Mouse (Mus musculus) MEL (cell line): Measurements from ENCODE around the gene Oprl1. TPM values are rescaled to one million over a fixed set of nuclear protein-coding genes. Genes with fewer than 3 reads are reported as not detected.
A peak's percentile ranks its signal among the peaks of the same experiment; 100 is the strongest.

Experiments
- DNase-seq: peaks from one replicate; pipeline ENCODE4 v3.0.0; 2011; ENCODE audit warnings: low read depth, low spot score
- H3K27ac ChIP-seq: 2 replicates; pipeline ENCODE4 v1.5.1; 2012; ENCODE audit warnings: low read depth, mild to moderate bottlenecking, control low read depth, low read length, moderate library complexity; ENCODE audit not compliant: control insufficient read depth
- H3K27me3 ChIP-seq, 2 experiments: fragments of 150-350 bp in 1 of 2; sonication (generic) in 1 of 2; 2 replicates each; pipeline ENCODE4 v1.6.1; 2012; ENCODE audit warnings: low read length in 2 of 2, mild to moderate bottlenecking in 2 of 2, improper control_type of control experiment in 1 of 2, moderate library complexity in 1 of 2; ENCODE audit not compliant: insufficient read depth in 2 of 2, control insufficient read depth in 1 of 2
- H3K36me3 ChIP-seq, 2 experiments: 2 replicates each; pipeline ENCODE4 v1.6.1; 2012 to 2014; ENCODE audit warnings: low read length in 2 of 2, improper control_type of control experiment in 1 of 2, inconsistent platforms in 1 of 2, mild to moderate bottlenecking in 1 of 2; ENCODE audit not compliant: insufficient read depth in 2 of 2, control insufficient read depth in 1 of 2
- H3K4me1 ChIP-seq, 2 experiments: fragments of 150-350 bp in 1 of 2; sonication (generic) in 1 of 2; 2 replicates each; pipeline ENCODE4 v1.6.1; 2012; ENCODE audit warnings: low read length in 2 of 2, improper control_type of control experiment in 1 of 2, mild to moderate bottlenecking in 1 of 2; ENCODE audit not compliant: insufficient read depth in 2 of 2, control insufficient read depth in 1 of 2
- H3K4me3 ChIP-seq, 2 experiments: fragments of 150-350 bp in 1 of 2; sonication (generic) in 1 of 2; 2 replicates each; pipeline ENCODE4 v1.5.1; 2012; ENCODE audit warnings: low read depth in 2 of 2, low read length in 2 of 2, mild to moderate bottlenecking in 2 of 2, moderate library complexity in 2 of 2, control low read depth in 1 of 2, improper control_type of control experiment in 1 of 2; ENCODE audit not compliant: control insufficient read depth in 1 of 2, insufficient read depth in 1 of 2
- H3K79me2 ChIP-seq: 2 replicates; pipeline ENCODE4 v1.6.1; 2012; ENCODE audit warnings: mild to moderate bottlenecking, low read length, moderate library complexity; ENCODE audit not compliant: control insufficient read depth, poor library complexity, insufficient read depth
- H3K9ac ChIP-seq: 2 replicates; pipeline ENCODE4 v1.6.1; 2012; ENCODE audit warnings: low read depth, mild to moderate bottlenecking, control low read depth, low read length, moderate library complexity; ENCODE audit not compliant: control insufficient read depth, poor library complexity, severe bottlenecking
- H3K9me3 ChIP-seq: fragments of 150-350 bp; sonication (generic); replicated peaks from 2 replicates; pipeline ENCODE4 v1.6.1; 2012; ENCODE audit warnings: mild to moderate bottlenecking, low read length, improper control_type of control experiment, moderate library complexity; ENCODE audit not compliant: insufficient read depth
- BHLHE40 ChIP-seq: IDR thresholded peaks from 2 replicates; pipeline ENCODE4 v1.6.1; 2012; ENCODE audit warnings: low read depth, mild to moderate bottlenecking, inconsistent platforms, low read length, improper control_type of control experiment, borderline replicate concordance
- CHD1 ChIP-seq: IDR thresholded peaks from 2 replicates; pipeline ENCODE4 v1.6.1; 2012; ENCODE audit warnings: low read depth, mild to moderate bottlenecking, inconsistent platforms, low read length, improper control_type of control experiment
- CHD2 ChIP-seq: IDR thresholded peaks from 2 replicates; pipeline ENCODE4 v1.6.1; 2011; ENCODE audit warnings: low read length, improper control_type of control experiment
- CTCF ChIP-seq, 3 experiments: IDR thresholded peaks in 2 of 3; conservative IDR thresholded peaks in 1 of 3; 2 replicates each; pipeline ENCODE4 v1.5.1; 2011 to 2012; ENCODE audit warnings: low read length in 3 of 3, low read depth in 2 of 3, mild to moderate bottlenecking in 2 of 3, improper control_type of control experiment in 1 of 3, inconsistent platforms in 1 of 3, mixed read lengths in 1 of 3, moderate library complexity in 1 of 3; ENCODE audit not compliant: control insufficient read depth in 1 of 3, insufficient read depth in 1 of 3, poor library complexity in 1 of 3, severe bottlenecking in 1 of 3
- E2F4 ChIP-seq: IDR thresholded peaks from 2 replicates; pipeline ENCODE4 v1.6.1; 2011; ENCODE audit warnings: low read depth, low read length, improper control_type of control experiment, borderline replicate concordance
- ELF1 ChIP-seq: IDR thresholded peaks from 2 replicates; pipeline ENCODE4 v1.6.1; 2014; ENCODE audit warnings: low read depth, mild to moderate bottlenecking, inconsistent platforms, low read length, improper control_type of control experiment, moderate library complexity
- EP300 ChIP-seq, 2 experiments: IDR thresholded peaks; 2 replicates each; pipeline ENCODE4 v1.6.1; 2011; ENCODE audit warnings: improper control_type of control experiment in 2 of 2, low read length in 2 of 2, low read depth in 1 of 2, mild to moderate bottlenecking in 1 of 2
- GABPA ChIP-seq: IDR thresholded peaks from 2 replicates; pipeline ENCODE4 v1.6.1; 2012; ENCODE audit warnings: low read depth, mild to moderate bottlenecking, inconsistent platforms, low read length, improper control_type of control experiment, moderate library complexity
- GATA1 ChIP-seq: IDR thresholded peaks from 2 replicates; pipeline ENCODE4 v1.6.1; 2011; ENCODE audit warnings: low read depth, low read length, improper control_type of control experiment
- HCFC1 ChIP-seq: IDR thresholded peaks from 2 replicates; pipeline ENCODE4 v1.6.1; 2012; ENCODE audit warnings: low read depth, mild to moderate bottlenecking, inconsistent platforms, low read length, improper control_type of control experiment, moderate library complexity
- JUND ChIP-seq: IDR thresholded peaks from 2 replicates; pipeline ENCODE4 v1.6.1; 2011; ENCODE audit warnings: low read depth, mild to moderate bottlenecking, improper control_type of control experiment, low read length
- KAT2A ChIP-seq: conservative IDR thresholded peaks from 2 replicates; pipeline ENCODE4 v1.6.1; 2012; ENCODE audit warnings: low read depth, low read length, improper control_type of control experiment, inconsistent platforms
- MAFK ChIP-seq: IDR thresholded peaks from 2 replicates; pipeline ENCODE4 v1.6.1; 2011; ENCODE audit warnings: low read depth, mild to moderate bottlenecking, low read length, improper control_type of control experiment, borderline replicate concordance
- MAX ChIP-seq: IDR thresholded peaks from 2 replicates; pipeline ENCODE4 v1.6.1; 2011; ENCODE audit warnings: low read length, improper control_type of control experiment
- MAZ ChIP-seq: IDR thresholded peaks from 2 replicates; pipeline ENCODE4 v1.6.1; 2012; ENCODE audit warnings: low read depth, mild to moderate bottlenecking, inconsistent platforms, low read length, improper control_type of control experiment
- MEF2A ChIP-seq: IDR thresholded peaks from 2 replicates; pipeline ENCODE4 v1.6.1; 2014; ENCODE audit warnings: low read depth, mild to moderate bottlenecking, inconsistent platforms, low read length, improper control_type of control experiment; ENCODE audit not compliant: poor library complexity, insufficient replicate concordance, severe bottlenecking; ENCODE audit errors: extremely low read depth
- MYB ChIP-seq: IDR thresholded peaks from 2 replicates; pipeline ENCODE4 v1.6.1; 2011; ENCODE audit warnings: mild to moderate bottlenecking, low read depth, low read length, improper control_type of control experiment
- NELFE ChIP-seq: IDR thresholded peaks from 2 replicates; pipeline ENCODE4 v1.6.1; 2011; ENCODE audit warnings: low read depth, low read length, improper control_type of control experiment
- NRF1 ChIP-seq: IDR thresholded peaks from 2 replicates; pipeline ENCODE4 v1.6.1; 2014; ENCODE audit warnings: low read depth, mild to moderate bottlenecking, inconsistent platforms, low read length, improper control_type of control experiment, moderate library complexity; ENCODE audit not compliant: poor library complexity, insufficient read depth, severe bottlenecking
- POLR2A ChIP-seq, 2 experiments: IDR thresholded peaks; 2 replicates each; pipeline ENCODE4 v1.6.1; 2011 to 2012; ENCODE audit warnings: low read length in 2 of 2, mild to moderate bottlenecking in 2 of 2, control low read depth in 1 of 2, improper control_type of control experiment in 1 of 2, low read depth in 1 of 2, moderate library complexity in 1 of 2; ENCODE audit not compliant: control insufficient read depth in 1 of 2, insufficient read depth in 1 of 2, poor library complexity in 1 of 2
- POLR2AphosphoS2 ChIP-seq: IDR thresholded peaks from 2 replicates; pipeline ENCODE4 v1.6.1; 2011; ENCODE audit warnings: low read length, improper control_type of control experiment
- POLR2AphosphoS5 ChIP-seq: IDR thresholded peaks from 2 replicates; pipeline ENCODE4 v1.6.1; 2012; ENCODE audit warnings: low read depth, borderline replicate concordance, mild to moderate bottlenecking, inconsistent platforms, low read length, moderate library complexity, mixed read lengths
- RAD21 ChIP-seq: IDR thresholded peaks from 2 replicates; pipeline ENCODE4 v1.6.1; 2011; ENCODE audit warnings: mild to moderate bottlenecking, low read depth, low read length, improper control_type of control experiment
- RCOR1 ChIP-seq: IDR thresholded peaks from 2 replicates; pipeline ENCODE4 v1.6.1; 2012; ENCODE audit warnings: low read depth, mild to moderate bottlenecking, inconsistent platforms, low read length, improper control_type of control experiment
- SIN3A ChIP-seq: IDR thresholded peaks from 2 replicates; pipeline ENCODE4 v1.6.1; 2012; ENCODE audit warnings: low read length, improper control_type of control experiment, inconsistent platforms
- SMC3 ChIP-seq: IDR thresholded peaks from 2 replicates; pipeline ENCODE4 v1.6.1; 2011; ENCODE audit warnings: low read depth, low read length, improper control_type of control experiment
- TAL1 ChIP-seq: IDR thresholded peaks from 2 replicates; pipeline ENCODE4 v1.6.1; 2012; ENCODE audit warnings: mild to moderate bottlenecking, inconsistent platforms, low read length, moderate library complexity, mixed read lengths
- UBTF ChIP-seq: IDR thresholded peaks from 2 replicates; pipeline ENCODE4 v1.6.1; 2012; ENCODE audit warnings: low read depth, mild to moderate bottlenecking, inconsistent platforms, low read length, improper control_type of control experiment, moderate library complexity, borderline replicate concordance; ENCODE audit not compliant: insufficient read depth
- USF1 ChIP-seq: IDR thresholded peaks from 2 replicates; pipeline ENCODE4 v1.6.1; 2014; ENCODE audit warnings: low read depth, mild to moderate bottlenecking, inconsistent platforms, low read length, improper control_type of control experiment, moderate library complexity
- USF2 ChIP-seq, 2 experiments: IDR thresholded peaks; 2 replicates each; pipeline ENCODE4 v1.6.1; 2011 to 2012; ENCODE audit warnings: improper control_type of control experiment in 2 of 2, low read length in 2 of 2, borderline replicate concordance in 1 of 2, inconsistent platforms in 1 of 2, low read depth in 1 of 2, mild to moderate bottlenecking in 1 of 2; ENCODE audit not compliant: insufficient read depth in 1 of 2
- ZC3H11A ChIP-seq: IDR thresholded peaks from 2 replicates; pipeline ENCODE4 v1.6.1; 2012; ENCODE audit warnings: low read depth, mild to moderate bottlenecking, inconsistent platforms, low read length, improper control_type of control experiment
- ZKSCAN1 ChIP-seq: IDR thresholded peaks from 2 replicates; pipeline ENCODE4 v1.6.1; 2012; ENCODE audit warnings: low read depth, mild to moderate bottlenecking, inconsistent platforms, low read length, improper control_type of control experiment, moderate library complexity
- ZMIZ1 ChIP-seq: IDR thresholded peaks from 2 replicates; pipeline ENCODE4 v1.6.1; 2012; ENCODE audit warnings: low read depth, mild to moderate bottlenecking, inconsistent platforms, low read length, improper control_type of control experiment, moderate library complexity
- ZNF384 ChIP-seq: IDR thresholded peaks from 2 replicates; pipeline ENCODE4 v1.6.1; 2012; ENCODE audit warnings: low read depth, mild to moderate bottlenecking, inconsistent platforms, low read length, improper control_type of control experiment
- polyA plus RNA-seq, 2 experiments: library from polyadenylated mRNA; stranded (reverse) in 1 of 2; unstranded in 1 of 2; fragments of >175 nt in 1 of 2; fragments of >200 nt in 1 of 2; gene quantifications; 2 replicates each; pipeline versions ENCODE4 v1.2.1 to v1.2.4; 2012; ENCODE audit warnings: low replicate concordance in 2 of 2, low read depth in 1 of 2; ENCODE audit not compliant: insufficient read length in 2 of 2, insufficient read depth in 1 of 2, missing spikeins in 1 of 2
- total RNA-seq: library from RNA; depleted of rRNA; stranded (reverse); fragments of 300-350 nt; gene quantifications from 2 replicates; pipeline ENCODE4 v1.2.3, GENCODE M21; 2012

Oprl1 gene
- total and polyA plus RNA-seq, 3 experiments, result 0.04 to 0.25 TPM; not detected in 1

DNA sequence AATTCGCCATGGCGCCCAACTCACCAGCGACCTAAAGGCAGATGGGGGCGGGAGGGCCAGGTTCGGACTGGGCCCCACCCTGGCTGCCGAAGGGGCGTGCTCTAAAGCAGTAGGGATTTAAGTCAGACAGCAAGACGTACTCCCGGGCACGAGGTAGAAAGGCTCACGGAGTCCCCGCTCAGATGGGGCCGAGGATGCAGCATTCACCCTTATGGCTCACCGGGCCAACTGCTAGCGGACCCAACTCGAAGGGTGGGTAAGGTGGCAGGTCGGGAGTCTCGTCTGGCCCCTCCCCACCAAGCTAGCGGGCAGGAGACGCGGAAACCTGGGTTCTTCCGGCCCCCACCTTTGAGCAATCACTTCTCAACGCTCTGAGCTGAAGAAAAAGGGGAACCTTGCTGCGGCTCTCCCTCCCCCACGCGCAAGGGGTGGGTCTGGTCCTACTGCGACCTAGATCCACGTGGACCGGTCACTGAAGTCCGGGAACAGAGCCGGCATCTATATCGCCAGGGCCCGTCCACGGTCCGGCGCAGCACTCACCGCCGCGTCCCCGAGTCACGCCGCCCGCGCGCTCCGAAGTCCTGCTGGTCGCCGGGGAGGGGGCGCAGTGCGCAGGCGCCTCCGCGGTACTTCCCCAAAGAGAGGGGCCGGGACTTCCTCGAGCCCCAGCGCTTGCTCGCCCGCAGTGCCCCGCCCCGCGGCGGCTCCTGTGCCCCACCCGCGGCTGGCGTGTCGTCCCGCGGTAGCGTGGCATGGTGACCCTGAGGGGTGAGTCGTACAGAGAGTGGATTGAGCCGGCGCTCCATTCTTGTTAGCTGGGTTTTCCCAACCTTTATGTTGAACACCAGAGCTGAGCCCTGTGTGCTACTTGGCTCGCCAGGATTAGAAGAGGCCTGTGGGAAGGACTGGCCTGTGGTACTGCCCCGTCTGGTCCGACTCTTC is 21.2 kb upstream of the Oprl1 start, which contains the start of gene Rgs19:
Gene Rgs19 (minus strand): TSS at position 639 of the 942 bp plus-strand sequence.
- peak; percentile 94 for DNase-seq
- Histone ChIP-seq H3K4me1 (peaks cover 0 to 29% of the 10 kb centered on the region in 2 experiments; a peak in 3 of 4 replicates), H3K4me3 (peak within 1 kb of the TSS; percentile 82 to 90), H3K27me3 (no peaks in the 10 kb centered on the region), H3K9ac (peak within 1 kb of the TSS; percentile 93), H3K36me3 (peaks cover 0 to 23% of the 10 kb centered on the region in 2 experiments; a peak in 2 of 4 replicates), H3K27ac (peak within 1 kb of the TSS; percentile 84), H3K9me3 (no peaks in the 10 kb centered on the region), H3K79me2 (peaks cover 26% of the 10 kb centered on the region)
- TF ChIP-seq CTCF (IDR thresholded peaks at IDR 0.05 in 2 of 3, conservative IDR thresholded peaks at IDR 0.05 in 1 of 3; ENCODE audit: control insufficient read depth in 1 of 3, insufficient read depth in 1 of 3, low read depth in 2 of 3, low read length in 3 of 3, poor library complexity in 1 of 3, severe bottlenecking in 1 of 3), result 0 out of 6 replicates have a peak, but pooled peaks of 1 of the 3 experiments have one; percentile 2
- 0 out of 2 replicates have a peak, but pooled peaks have one; percentile 4 for TF ChIP-seq SMC3
- peak; percentile 53 for TF ChIP-seq HCFC1
- TF ChIP-seq RCOR1, result peak; percentile 42; the same call in 1 of the 2 replicates
- no peak for TF ChIP-seq MEF2A
- TF ChIP-seq ZMIZ1, result peak; percentile 51; the same call in 1 of the 2 replicates
- peak; percentile 99 for TF ChIP-seq MAZ
- no peak for TF ChIP-seq KAT2A
- no peak for TF ChIP-seq CHD2
- TF ChIP-seq USF1, result no peak
- TF ChIP-seq CHD1, result no peak; the same call in 1 of the 2 replicates
- TF ChIP-seq POLR2AphosphoS5, result no peak; the same call in 1 of the 2 replicates
- no peak for TF ChIP-seq ZNF384
- no peak for TF ChIP-seq ZKSCAN1
- peak; percentile 80 to 83; a peak in 3 of 4 replicates for TF ChIP-seq POLR2A (IDR thresholded peaks at IDR 0.05; ENCODE audit: control insufficient read depth in 1 of 2, insufficient read depth in 1 of 2, low read depth in 1 of 2, low read length in 2 of 2, poor library complexity in 1 of 2)
- no peak for TF ChIP-seq UBTF
- peak; percentile 70 for TF ChIP-seq POLR2AphosphoS2
- no peak for TF ChIP-seq MAFK
- TF ChIP-seq SIN3A, result peak; percentile 84
- peak in 1 of 2 experiments; percentile 41; a peak in 3 of 4 replicates for TF ChIP-seq EP300 (IDR thresholded peaks at IDR 0.05; ENCODE audit: low read depth in 1 of 2, low read length in 2 of 2)
- TF ChIP-seq RAD21, result no peak
- TF ChIP-seq MAX, result peak; percentile 71
- TF ChIP-seq GATA1, result no peak
- TF ChIP-seq ZC3H11A, result no peak
- no peak for TF ChIP-seq GABPA
- TF ChIP-seq NELFE, result peak; percentile 88
- TF ChIP-seq MYB, result no peak
- peak; percentile 76 for TF ChIP-seq ELF1
- TF ChIP-seq USF2 (IDR thresholded peaks at IDR 0.05; ENCODE audit: borderline replicate concordance in 1 of 2, insufficient read depth in 1 of 2, low read depth in 1 of 2, low read length in 2 of 2), result no peak
- peak; percentile 89 for TF ChIP-seq NRF1
- no peak for TF ChIP-seq BHLHE40
- no peak for TF ChIP-seq E2F4
- no peak for TF ChIP-seq TAL1
- TF ChIP-seq JUND, result no peak
